Mouse (Mus musculus) cerebral cortex, adult 2 months (tissue): ENCODE data around the gene Fam217b.

ENCODE experiments used
- WGBS: fragments of 180-500 bp; shearing (Covaris S2); methylation state at CpG from one replicate; pipeline ENCODE4 v1.1.7; 2018; 5-methylcytosine and 5-hydroxymethylcytosine counted together

Fam217b gene

GRCm38 (mm10) chr2:178437311-178437710 lies 23.0 kb downstream of the Fam217b start:
- WGBS, result 43% methylated on average over 9 of the region's 9 CpGs

- 71% methylated on average over 4 of the region's 4 CpGs for WGBS
Measured at GRCm38 (mm10) chr2:178449386-178449785, 35.1 kb downstream of the Fam217b start.

- whole genome bisulfite sequencing, result 54% methylated on average over 2 of the region's 2 CpGs
Measured at GRCm38 (mm10) chr2:178450236-178450635, 35.9 kb downstream of the Fam217b start.

GRCm38 (mm10) chr2:178450961-178451360 lies 36.6 kb downstream of the Fam217b start:
- WGBS, result 70% methylated on average over 10 of the region's 10 CpGs

GRCm38 (mm10) chr2:178454664-178455516 lies 40.6 kb downstream of the Fam217b start:
- WGBS, result 18% methylated on average over 17 of the region's 17 CpGs

- 96% methylated on average over 6 of the region's 6 CpGs for WGBS
Measured at GRCm38 (mm10) chr2:178457414-178457813, 43.1 kb downstream of the Fam217b start.

GRCm38 (mm10) chr2:178460353-178460752 lies 46.0 kb downstream of the Fam217b start:
- WGBS, result 62% methylated on average over 5 of the region's 5 CpGs

GRCm38 (mm10) chr2:178471546-178472480 lies 57.5 kb downstream of the Fam217b start:
- 87% methylated on average over 17 of the region's 17 CpGs for WGBS

- 86% methylated on average over 10 of the region's 10 CpGs for WGBS
Measured at GRCm38 (mm10) chr2:178473916-178474315, 59.6 kb downstream of the Fam217b start.
